Mouse (Mus musculus) colon, adult 2 months (tissue): Measurements from ENCODE around the gene Nox4. TPM values are rescaled to one million over a fixed set of nuclear protein-coding genes. Genes with fewer than 3 reads are reported as not detected.

ENCODE experiments used
- polyA plus RNA-seq: library from polyadenylated mRNA; depleted of rRNA; stranded (reverse); fragments of >200 nt; gene quantifications from 2 replicates; pipeline ENCODE4 v1.2.3, GENCODE M21; 2012; rRNA removed

Nox4 gene
- 0.16 and 0.29 TPM in 2 replicates for polyA plus RNA-seq

GRCm38 (mm10) chr7:87245856-87246579 is at the start of gene Nox4:
Gene Nox4, plus strand, starts transcription at chr7:87246096.

Other genes starting within 250 kb of the Nox4 start
- not detected in 2 replicates for gene Vmn2r79, start 250.0 kb upstream of the Nox4 start, polyA plus RNA-seq
- not detected in 2 replicates for gene Tyr, start 247.4 kb downstream of the Nox4 start, polyA plus RNA-seq